Mouse (Mus musculus): ENCODE measurements at regions not wholly inside any gene's neighbourhood (a gene's known extent, or its start where the extent isn't known, plus 50 kb on each side); places are given as distances from the start of the nearest gene placed in this dataset.
A peak's percentile ranks its signal among the peaks of the same experiment; 100 is the strongest.

DNA sequence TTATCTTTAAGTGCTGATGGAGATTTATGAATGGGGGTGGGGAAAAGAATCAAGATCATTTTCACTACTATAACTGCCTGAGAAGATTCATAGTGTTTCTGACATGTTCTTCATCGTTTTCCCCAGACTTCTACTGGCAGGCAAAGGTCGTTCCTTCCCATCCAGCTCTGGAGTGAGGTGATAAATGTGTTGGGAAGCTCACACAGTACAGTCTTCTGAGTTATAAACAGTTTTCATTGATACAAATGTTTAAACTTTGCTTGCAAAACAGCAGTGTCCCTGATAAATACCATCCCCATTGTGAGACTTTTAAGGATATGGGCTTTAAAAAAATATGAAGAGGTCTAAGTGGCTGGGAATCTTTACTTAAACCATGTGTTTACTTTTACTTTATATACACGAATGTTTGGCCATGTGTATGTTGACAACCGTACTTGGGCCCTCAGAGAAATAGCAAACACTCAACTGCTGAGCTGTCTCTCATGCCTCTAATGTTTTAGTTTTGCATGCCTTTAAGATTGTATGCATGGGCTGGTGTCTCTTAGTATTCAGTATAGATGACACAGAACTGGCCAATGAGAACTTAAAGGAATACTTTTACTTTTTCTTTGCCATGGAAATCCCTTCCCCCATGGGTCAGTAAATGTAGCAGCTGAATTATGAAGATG is 189.8 kb upstream of the Rora start:
- DNase-seq (ENCODE audit: extremely low spot score), result no peak

DNA sequence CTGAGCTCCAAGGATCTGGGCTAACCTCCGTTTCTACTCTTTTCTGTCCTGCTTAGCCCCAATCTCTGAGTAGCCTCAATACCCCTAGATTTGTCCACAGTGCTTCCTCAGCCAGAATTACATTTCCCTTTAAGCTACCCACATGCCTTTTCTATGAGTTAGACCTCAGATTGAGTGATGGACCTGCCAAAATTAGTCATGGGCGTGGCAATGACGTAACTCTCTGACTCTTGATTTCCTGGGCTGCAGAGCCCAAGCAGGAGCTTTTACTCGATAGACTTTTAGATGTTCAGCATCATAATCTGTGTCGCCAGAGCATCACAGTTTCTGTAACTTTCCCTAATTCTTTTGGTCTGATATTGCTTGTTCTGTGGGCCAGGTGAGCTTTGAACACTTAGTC is 186.9 kb upstream of the Rora start:
- no peak for DNase-seq (ENCODE audit: extremely low spot score)

- DNase-seq (ENCODE audit: extremely low spot score), result no peak
These were observed 177.2 kb upstream of the Rora start for GRCm38 (mm10) chr9:68476391-68476790.

- peak; percentile 2 for DNase-seq (ENCODE audit: extremely low spot score)
These were observed 176.1 kb upstream of the Rora start for GRCm38 (mm10) chr9:68477466-68477865.

GRCm38 (mm10) chr9:68486646-68487045 is 166.9 kb upstream of the Rora start:
- no peak for DNase-seq (ENCODE audit: extremely low spot score)

GRCm38 (mm10) chr9:68491151-68491550 is 162.4 kb upstream of the Rora start:
- no peak for DNase-seq (ENCODE audit: extremely low spot score)

- no peak for DNase-seq (ENCODE audit: extremely low spot score)
These were observed 132.4 kb upstream of the Rora start for GRCm38 (mm10) chr9:68521218-68521617.

DNA sequence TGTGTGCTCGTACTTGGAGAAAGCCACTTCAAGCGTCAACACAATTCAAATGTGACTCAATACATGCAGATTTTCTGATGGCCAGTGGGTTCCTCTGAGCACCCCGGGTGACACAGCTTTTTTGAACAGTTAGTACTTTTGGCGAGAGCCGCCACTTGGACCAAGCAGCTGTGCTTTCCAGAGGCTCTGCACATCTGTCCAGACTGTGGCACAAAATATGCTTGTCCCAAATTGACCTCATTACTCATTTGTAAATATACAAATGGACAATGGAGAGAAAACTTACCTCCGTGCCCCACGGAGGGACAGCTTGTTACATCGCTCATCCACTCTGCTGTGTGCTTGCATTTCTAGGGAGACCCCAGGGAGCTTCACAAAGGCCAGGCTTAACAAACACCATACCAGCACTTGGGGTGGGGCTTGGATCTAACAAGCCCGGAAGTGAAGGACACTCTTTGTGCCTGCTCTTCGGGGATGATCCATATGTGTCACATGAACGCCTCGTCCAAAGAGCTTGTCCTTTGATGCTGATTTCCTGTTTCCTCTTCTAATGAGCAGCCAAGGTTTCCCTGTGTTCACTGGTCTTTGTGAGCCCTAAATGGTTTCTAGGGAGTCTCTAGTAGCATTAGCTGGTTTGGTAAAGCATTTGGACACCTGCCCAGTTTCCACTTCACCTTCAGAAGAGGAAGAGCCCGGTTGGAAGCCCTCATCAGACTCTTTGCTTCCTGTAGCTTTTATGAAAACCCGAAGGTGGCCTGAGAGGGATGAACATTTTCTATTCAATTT is 91.6 kb upstream of the Rora start:
- DNase-seq (ENCODE audit: extremely low spot score), result no peak

- DNase-seq (ENCODE audit: extremely low spot score), result no peak
These were observed 90.4 kb upstream of the Rora start for GRCm38 (mm10) chr9:68563206-68563605.

- DNase-seq (ENCODE audit: extremely low spot score), result no peak
These were observed 67.8 kb upstream of the Rora start for GRCm38 (mm10) chr9:68585751-68586150.

GRCm38 (mm10) chr9:68591023-68591422 is 62.6 kb upstream of the Rora start:
- DNase-seq (ENCODE audit: extremely low spot score), result no peak

DNA sequence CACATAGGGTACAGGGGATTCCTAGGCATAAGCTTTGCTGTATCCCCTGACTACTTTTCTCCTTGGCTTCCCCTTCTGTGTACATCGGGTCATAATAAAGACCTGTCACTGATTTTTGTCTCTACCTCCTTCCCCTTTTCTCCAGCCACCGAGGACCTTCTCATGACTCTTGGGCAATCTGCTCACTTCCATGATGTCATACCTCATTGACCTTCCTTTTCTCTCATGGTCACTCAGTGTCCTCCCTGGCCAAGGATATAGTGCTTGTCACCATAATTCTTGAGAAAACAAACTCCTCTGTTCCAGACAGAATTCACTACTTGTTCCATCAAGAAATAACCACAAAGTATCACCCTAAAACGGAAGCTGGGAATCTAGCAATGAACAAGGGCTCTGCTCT is 60.6 kb upstream of the Rora start:
- DNase-seq (ENCODE audit: extremely low spot score), result no peak

DNA sequence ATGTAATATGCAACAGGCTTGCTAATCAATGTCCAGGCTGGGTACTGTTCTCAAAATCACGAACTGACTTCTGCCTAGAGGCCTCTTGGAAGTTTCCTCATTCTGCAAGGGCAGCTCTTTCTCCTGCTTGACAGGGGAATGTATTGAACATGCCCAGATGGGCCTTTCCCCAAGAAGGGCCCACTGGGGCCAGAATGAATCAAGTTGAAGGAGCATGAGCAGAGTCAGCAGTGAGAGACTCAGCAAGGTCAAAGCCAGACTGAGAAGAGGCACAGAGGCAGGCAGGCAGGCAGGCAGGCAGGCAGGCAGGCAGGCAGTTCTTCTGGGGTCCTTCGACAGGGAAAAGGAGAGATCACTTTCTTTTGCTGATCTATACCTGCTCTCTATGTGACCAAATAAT is 59.0 kb upstream of the Rora start:
- no peak for DNase-seq (ENCODE audit: extremely low spot score)

Measured in embryo, embryonic 9.5 days (tissue).